Mouse (Mus musculus) liver, adult 2 months (tissue): ENCODE measurements around the gene Crbn.

Experiments
- CTCF ChIP-seq: fragments of 200-500 bp; IDR thresholded peaks from 2 replicates; pipeline ENCODE4 v1.5.1; 2011; ENCODE audit warnings: low read depth, low read length, control low read depth
- POLR2A ChIP-seq: fragments of 200-500 bp; IDR thresholded peaks from 2 replicates; pipeline ENCODE4 v1.6.1; 2011; ENCODE audit warnings: low read length, control low read depth; ENCODE audit not compliant: insufficient read depth; ENCODE audit errors: extremely low read depth

DNA sequence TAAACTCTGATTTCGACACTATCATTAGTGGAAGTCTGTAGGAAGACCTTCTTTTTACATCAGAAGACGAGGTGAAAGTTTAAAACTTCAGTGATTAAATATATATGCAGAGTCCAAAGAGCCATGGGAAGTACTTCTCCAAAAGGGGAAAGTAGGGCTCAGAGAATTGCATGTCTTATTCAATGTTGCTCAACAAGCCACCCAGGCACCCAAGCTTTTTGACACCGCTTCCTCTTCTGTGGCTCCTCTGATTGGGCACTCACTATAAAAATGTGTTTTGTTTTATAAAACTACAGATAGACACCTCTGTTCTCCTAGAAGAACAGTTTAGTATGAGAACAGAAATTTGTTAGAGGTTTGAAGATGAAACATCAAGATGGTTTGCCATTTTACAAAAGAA is 20.0 kb upstream of the Crbn start:
- TF ChIP-seq CTCF (no peak), POLR2A (no peak)
